Mouse (Mus musculus) neural tube, embryonic 14.5 days (tissue): ENCODE results near the gene Adgre5. TPM values are rescaled to one million over a fixed set of nuclear protein-coding genes. Genes with fewer than 3 reads are reported as not detected.

ENCODE experiments used
- ATAC-seq: fragments of 200-750 bp; cut with Nextera tagmentation; 2 replicates; pipeline ENCODE4 v1.8.0; 2017; ENCODE audit warnings: low read depth, mild to moderate bottlenecking, moderate TSS enrichment, moderate library complexity
- H3K27ac ChIP-seq: fragments of 300-500 bp; sonication (generic); 2 replicates; pipeline ENCODE4 v1.5.1; 2014; ENCODE audit warnings: low read depth, mild to moderate bottlenecking, control low read depth, low read length, moderate library complexity, mixed read lengths
- H3K27me3 ChIP-seq: fragments of 300-500 bp; sonication (generic); 2 replicates; pipeline ENCODE4 v1.6.1; 2014; ENCODE audit warnings: low read length; ENCODE audit not compliant: control insufficient read depth, insufficient read depth
- H3K36me3 ChIP-seq: fragments of 300-500 bp; sonication (generic); 2 replicates; pipeline ENCODE4 v1.6.1; 2014; ENCODE audit warnings: low read length, mixed read lengths; ENCODE audit not compliant: control insufficient read depth, insufficient read depth
- H3K4me1 ChIP-seq: fragments of 300-500 bp; sonication (generic); 2 replicates; pipeline ENCODE4 v1.6.1; 2014; ENCODE audit warnings: low read length; ENCODE audit not compliant: control insufficient read depth, insufficient read depth
- H3K4me2 ChIP-seq: fragments of 300-500 bp; sonication (generic); 2 replicates; pipeline ENCODE4 v1.6.1; 2014; ENCODE audit warnings: mild to moderate bottlenecking, low read depth, low read length, control low read depth
- H3K4me3 ChIP-seq: fragments of 300-500 bp; sonication (generic); 2 replicates; pipeline ENCODE4 v1.5.1; 2014; ENCODE audit warnings: low read depth, low read length, control low read depth, mixed read lengths
- H3K9ac ChIP-seq: fragments of 300-500 bp; sonication (generic); replicated peaks from 2 replicates; pipeline ENCODE4 v1.6.1; 2014; ENCODE audit warnings: low read depth, mild to moderate bottlenecking, control low read depth, low read length, mixed read lengths
- H3K9me3 ChIP-seq: fragments of 300-500 bp; sonication (generic); 2 replicates; pipeline ENCODE4 v1.6.1; 2016; ENCODE audit warnings: low read length; ENCODE audit not compliant: control insufficient read depth
- WGBS: fragments of 180-500 bp; shearing (Covaris S2); extraction: QIAGEN DNeasy Blood & Tissue Kit; methylation state at CpG from one replicate; pipeline ENCODE4 v1.1.7; 2014; 5-methylcytosine and 5-hydroxymethylcytosine counted together
- microRNA-seq: library from miRNA; unstranded; fragments of <30 nt; microRNA quantifications from one replicate; pipeline ENCODE4, GENCODE M21; 2016
- polyA plus RNA-seq: library from polyadenylated mRNA; unstranded; fragments of >200 nt; fragmentation: Nextera tagmentation; extraction: Ambion mirVana; gene quantifications from 2 replicates; pipeline ENCODE4 v1.2.1, GENCODE M21; 2014

Adgre5 gene
- polyA plus RNA-seq, 1 experiment from 2014 or later: 8.8 TPM

- peaks cover 13% of the 10 kb centered on the region for H3K4me1 ChIP-seq
- no peak overlapping the region for H3K4me2 ChIP-seq
- H3K4me3 ChIP-seq: no peak overlapping the region
- H3K27me3 ChIP-seq: no peaks in the 10 kb centered on the region
- WGBS: 87% methylated on average over 10 of the region's 10 CpGs
- no peak overlapping the region for H3K27ac ChIP-seq
- ATAC-seq: no peak
- H3K36me3 ChIP-seq: peaks cover 19% of the 10 kb centered on the region
- no peaks in the 10 kb centered on the region for H3K9me3 ChIP-seq
- no peak overlapping the region for H3K9ac ChIP-seq
Measured at GRCm38 (mm10) chr8:83693609-83694236, 47.4 kb downstream of the Adgre5 start.

DNA sequence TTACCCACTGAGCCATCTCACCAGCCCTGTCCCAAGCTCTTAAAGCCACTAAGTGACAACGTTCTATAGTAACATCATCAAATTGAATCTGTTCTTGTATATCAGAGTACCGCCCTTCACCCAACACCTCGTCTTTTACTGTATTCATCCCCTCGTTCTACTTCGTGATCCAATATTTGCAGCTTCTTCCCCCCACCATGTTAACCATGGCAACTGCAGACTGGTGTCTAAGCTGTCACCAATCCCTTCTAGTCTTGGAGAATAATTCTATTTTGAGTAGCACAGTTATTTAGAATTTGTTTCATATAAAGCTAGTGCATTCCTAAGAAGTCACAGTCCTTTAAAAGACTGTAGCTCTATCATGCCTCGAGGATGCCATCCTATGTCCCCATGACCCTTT is 51.9 kb downstream of the Adgre5 start:
- Histone ChIP-seq H3K9ac (no peak overlapping the region), H3K9me3 (no peaks in the 10 kb centered on the region), H3K27me3 (no peaks in the 10 kb centered on the region), H3K36me3 (peaks cover 23% of the 10 kb centered on the region), H3K27ac (no peak overlapping the region), H3K4me3 (no peak overlapping the region), H3K4me2 (no peak overlapping the region), H3K4me1 (no peaks in the 10 kb centered on the region)
- ATAC-seq: no peak
- WGBS: 93% methylated on average over 6 of the region's 6 CpGs

GRCm38 (mm10) chr8:83684517-83684916 is 56.6 kb downstream of the Adgre5 start:
- Histone ChIP-seq H3K4me2 (no peak overlapping the region), H3K4me3 (no peak overlapping the region)
- no peak for ATAC-seq

DNA sequence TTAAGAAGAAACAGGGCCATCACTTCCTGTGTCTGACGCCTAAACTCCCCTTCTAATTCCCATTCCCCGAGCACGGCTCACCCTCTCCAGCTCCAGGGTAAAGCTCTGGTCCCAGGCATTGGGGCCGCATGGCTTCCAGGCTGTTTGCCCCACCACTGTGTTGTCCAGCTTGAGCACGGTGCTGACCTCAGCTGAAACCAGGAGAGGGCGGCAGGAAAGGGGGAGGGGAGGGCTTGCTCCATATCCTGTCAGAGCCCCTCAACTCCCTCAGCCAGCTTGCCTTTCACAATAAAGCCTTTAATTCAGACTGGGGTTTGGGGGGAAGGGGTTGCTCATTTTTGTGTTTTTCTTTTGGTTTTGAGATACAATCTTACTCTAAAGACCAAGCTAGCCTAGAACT is 60.0 kb downstream of the Adgre5 start:
- H3K4me3 ChIP-seq: no peak overlapping the region
- H3K4me2 ChIP-seq: no peak overlapping the region
- H3K9ac ChIP-seq: no peak overlapping the region
- no peak for ATAC-seq
- 38% methylated on average over 6 of the region's 6 CpGs for WGBS
- H3K9me3 ChIP-seq: no peaks in the 10 kb centered on the region
- H3K27ac ChIP-seq: no peak overlapping the region
- H3K36me3 ChIP-seq: peaks cover 48% of the 10 kb centered on the region
- no peaks in the 10 kb centered on the region for H3K4me1 ChIP-seq
- no peaks in the 10 kb centered on the region for H3K27me3 ChIP-seq

More at GRCm38 (mm10) chr8:83684517-83684916, 56.6 kb downstream of the Adgre5 start:
- H3K27ac ChIP-seq: no peak overlapping the region
- H3K9me3 ChIP-seq: no peaks in the 10 kb centered on the region
- 92% methylated on average over 9 of the region's 9 CpGs for WGBS
- no peak overlapping the region for H3K9ac ChIP-seq
- no peaks in the 10 kb centered on the region for H3K4me1 ChIP-seq
- H3K27me3 ChIP-seq: no peaks in the 10 kb centered on the region
- peaks cover 27% of the 10 kb centered on the region for H3K36me3 ChIP-seq

DNA sequence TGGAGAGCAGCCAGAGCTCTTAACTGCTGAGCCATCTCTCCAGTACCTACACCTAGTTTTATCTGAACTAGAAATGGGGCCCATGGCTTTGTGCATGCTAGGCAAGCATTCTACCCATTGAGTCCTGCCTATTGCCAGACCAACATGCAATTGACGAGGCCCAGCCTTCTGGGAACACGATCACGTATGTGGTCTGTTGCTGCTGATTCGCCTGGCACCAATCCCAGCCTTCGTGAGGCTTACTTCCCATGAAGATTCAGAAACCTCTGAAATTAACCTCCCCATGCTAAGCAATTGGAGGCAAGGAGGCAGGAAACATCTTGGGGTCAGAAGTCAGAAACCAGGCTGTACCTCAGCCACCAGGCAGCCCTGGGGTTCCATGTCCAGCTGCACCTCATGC is 60.5 kb downstream of the Adgre5 start:
- Histone ChIP-seq H3K27me3 (no peaks in the 10 kb centered on the region), H3K9me3 (no peaks in the 10 kb centered on the region), H3K36me3 (peaks cover 46% of the 10 kb centered on the region), H3K4me2 (no peak overlapping the region), H3K4me1 (no peaks in the 10 kb centered on the region), H3K9ac (no peak overlapping the region), H3K4me3 (no peak overlapping the region), H3K27ac (no peak overlapping the region)
- 90% methylated on average over 5 of the region's 5 CpGs for WGBS
- no peak for ATAC-seq

- ATAC-seq: no peak
Measured at GRCm38 (mm10) chr8:83679866-83680265, 61.3 kb downstream of the Adgre5 start.

DNA sequence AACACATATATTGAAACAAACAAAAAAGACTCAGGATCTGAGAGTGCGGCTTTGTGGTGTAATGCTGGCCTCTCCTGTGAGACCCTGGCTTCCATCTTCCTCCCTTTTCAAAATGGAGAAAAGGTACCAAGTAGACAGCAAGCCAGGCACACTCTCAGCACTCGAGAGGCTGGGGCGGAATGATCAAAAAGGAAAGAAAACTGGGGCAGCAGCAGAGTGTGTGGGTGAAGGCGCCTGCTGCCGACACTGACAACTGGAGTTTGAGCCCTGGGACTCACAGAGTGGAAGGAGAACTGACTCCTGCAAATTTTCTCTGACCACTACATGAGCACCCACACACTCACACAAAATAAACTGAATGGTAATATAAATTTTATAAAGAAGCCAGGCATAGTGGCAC is 66.6 kb downstream of the Adgre5 start:
- ATAC-seq: no peak
- WGBS: 96% methylated on average over 5 of the region's 5 CpGs

More at GRCm38 (mm10) chr8:83679866-83680265, 61.3 kb downstream of the Adgre5 start:
- no peak overlapping the region for H3K4me3 ChIP-seq
- H3K4me1 ChIP-seq: no peaks in the 10 kb centered on the region
- WGBS: 95% methylated on average over 12 of the region's 12 CpGs
- no peak overlapping the region for H3K9ac ChIP-seq
- no peaks in the 10 kb centered on the region for H3K27me3 ChIP-seq
- no peak overlapping the region for H3K4me2 ChIP-seq
- H3K36me3 ChIP-seq: peaks cover 45% of the 10 kb centered on the region
- H3K27ac ChIP-seq: no peak overlapping the region
- H3K9me3 ChIP-seq: no peaks in the 10 kb centered on the region

More for the DNA sequence above, 66.6 kb downstream of the Adgre5 start:
- H3K9me3 ChIP-seq: no peaks in the 10 kb centered on the region
- no peaks in the 10 kb centered on the region for H3K27me3 ChIP-seq
- H3K27ac ChIP-seq: no peak overlapping the region
- no peak overlapping the region for H3K4me3 ChIP-seq
- H3K9ac ChIP-seq: no peak overlapping the region
- H3K36me3 ChIP-seq: peaks cover 33% of the 10 kb centered on the region
- no peak overlapping the region for H3K4me2 ChIP-seq
- H3K4me1 ChIP-seq: no peaks in the 10 kb centered on the region

Small RNA genes within 50 kb of the gene (microRNA-seq; reads per million reads assigned to microRNA genes)
- not detected for gene Mir1668

Other genes with a start within 250 kb of the Adgre5 start
- not detected in 2 replicates for gene Olfr370, start 205.5 kb downstream of the Adgre5 start, polyA plus RNA-seq
- gene Ndufb7, start 174.7 kb downstream of the Adgre5 start, polyA plus RNA-seq: 348 and 353 TPM in 2 replicates
- gene Tecr, start 133.4 kb downstream of the Adgre5 start, polyA plus RNA-seq: 1,479 and 1,754 TPM in 2 replicates
- 54.3 and 55.2 TPM in 2 replicates for gene Dnajb1, start 133.1 kb downstream of the Adgre5 start, polyA plus RNA-seq
- 90.2 and 104 TPM in 2 replicates for gene Gipc1, start 88.6 kb downstream of the Adgre5 start, polyA plus RNA-seq
- 0.71 and 1.4 TPM in 2 replicates for gene Ptger1, start 74.6 kb downstream of the Adgre5 start, polyA plus RNA-seq
- gene Pkn1, start 42.1 kb downstream of the Adgre5 start, polyA plus RNA-seq: 25.1 and 27.7 TPM in 2 replicates
- gene Ddx39, start 26.1 kb downstream of the Adgre5 start, polyA plus RNA-seq: 82.6 and 83.3 TPM in 2 replicates
- gene Adgrl1, start 158.8 kb upstream of the Adgre5 start, polyA plus RNA-seq: 60.8 and 75.0 TPM in 2 replicates
- 0.82 and 1.1 TPM in 2 replicates for gene Gm10644, start 213.9 kb upstream of the Adgre5 start, polyA plus RNA-seq
- 5.1 and 7.6 TPM in 2 replicates for gene Asf1b, start 214.2 kb upstream of the Adgre5 start, polyA plus RNA-seq
- gene Prkaca, start 231.7 kb upstream of the Adgre5 start, polyA plus RNA-seq: 175 and 181 TPM in 2 replicates